Mouse (Mus musculus): Measurements from ENCODE around the gene Lamtor1. TPM values are rescaled to one million over a fixed set of nuclear protein-coding genes. Genes with fewer than 3 reads are reported as not detected.

Gene Lamtor1
- polyA plus RNA-seq, 1 experiment from 2014 or later = 139 TPM

DNA sequence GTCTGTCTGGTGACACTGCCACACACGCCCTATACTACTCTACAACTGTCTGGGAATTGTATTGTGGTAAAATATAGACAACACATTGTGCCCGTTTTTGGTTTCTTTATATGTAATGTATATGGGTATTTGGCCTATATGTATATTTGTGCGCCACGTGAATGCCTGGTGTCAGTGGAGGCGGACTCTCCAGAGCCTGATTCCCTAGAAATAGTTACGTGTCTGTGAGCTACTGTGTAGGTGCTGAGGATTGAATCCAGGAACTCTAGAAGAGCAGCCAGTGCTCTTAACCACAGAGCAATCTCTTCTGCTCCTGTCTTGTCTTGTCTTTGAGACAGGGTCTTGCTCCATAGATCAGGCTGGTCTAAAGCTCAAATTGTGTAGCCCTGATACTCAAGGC lies 19.4 kb upstream of the Lamtor1 start:
- no peaks in the 10 kb centered on the region for H3K27me3 ChIP-seq (ENCODE audit: control insufficient read depth, insufficient read depth, low read length)
- no peaks in the 10 kb centered on the region for H3K9me3 ChIP-seq (ENCODE audit: control insufficient read depth, low read length)
- WGBS = 91% methylated on average over 6 of the region's 6 CpGs
- H3K4me2 ChIP-seq (ENCODE audit: low read length) = no peak overlapping the region
- H3K4me1 ChIP-seq (ENCODE audit: control insufficient read depth, insufficient read depth, low read length) = no peaks in the 10 kb centered on the region
- no peak overlapping the region for H3K27ac ChIP-seq (replicated peaks; ENCODE audit: low read depth, low read length)
- no peak overlapping the region for H3K9ac ChIP-seq (replicated peaks; ENCODE audit: low read length)
- H3K4me3 ChIP-seq (replicated peaks; ENCODE audit: low read depth, low read length) = no peak overlapping the region
- DNase-seq = no peak
- no peak for ATAC-seq (ENCODE audit: low FRiP score, low TSS enrichment)
- no peaks in the 10 kb centered on the region for H3K36me3 ChIP-seq (ENCODE audit: control insufficient read depth, insufficient read depth, low read length)

DNA sequence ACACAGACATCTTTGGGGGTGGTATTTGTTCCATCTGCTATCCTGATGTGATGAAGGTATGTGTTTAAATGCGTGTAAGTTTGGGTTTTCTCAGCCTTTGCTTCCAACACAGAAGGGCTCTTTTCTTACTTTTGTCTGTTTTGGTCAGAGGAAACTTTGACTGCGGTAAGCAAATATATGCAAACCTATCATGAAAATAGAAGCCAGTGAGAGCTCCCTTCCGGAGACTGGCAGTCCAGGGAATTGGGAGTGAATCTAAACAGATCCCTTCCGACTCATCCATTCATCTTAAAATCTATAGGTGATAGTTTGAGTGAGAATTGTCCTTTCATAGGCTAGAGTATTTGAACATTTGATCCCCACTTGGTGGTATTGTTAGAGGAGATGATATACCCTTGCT lies 17.2 kb upstream of the Lamtor1 start:
- WGBS = 83% methylated on average over 4 of the region's 4 CpGs
- ATAC-seq (ENCODE audit: low FRiP score, low TSS enrichment) (no peak), DNase-seq (no peak)
- Histone ChIP-seq H3K27me3 (ENCODE audit: control insufficient read depth, insufficient read depth, low read length) (no peaks in the 10 kb centered on the region), H3K36me3 (ENCODE audit: control insufficient read depth, insufficient read depth, low read length) (no peaks in the 10 kb centered on the region), H3K27ac (replicated peaks; ENCODE audit: low read depth, low read length) (no peak overlapping the region), H3K9me3 (ENCODE audit: control insufficient read depth, low read length) (no peaks in the 10 kb centered on the region), H3K4me3 (replicated peaks; ENCODE audit: low read depth, low read length) (no peak overlapping the region), H3K9ac (replicated peaks; ENCODE audit: low read length) (no peak overlapping the region), H3K4me1 (ENCODE audit: control insufficient read depth, insufficient read depth, low read length) (no peaks in the 10 kb centered on the region), H3K4me2 (ENCODE audit: low read length) (no peak overlapping the region)

DNA sequence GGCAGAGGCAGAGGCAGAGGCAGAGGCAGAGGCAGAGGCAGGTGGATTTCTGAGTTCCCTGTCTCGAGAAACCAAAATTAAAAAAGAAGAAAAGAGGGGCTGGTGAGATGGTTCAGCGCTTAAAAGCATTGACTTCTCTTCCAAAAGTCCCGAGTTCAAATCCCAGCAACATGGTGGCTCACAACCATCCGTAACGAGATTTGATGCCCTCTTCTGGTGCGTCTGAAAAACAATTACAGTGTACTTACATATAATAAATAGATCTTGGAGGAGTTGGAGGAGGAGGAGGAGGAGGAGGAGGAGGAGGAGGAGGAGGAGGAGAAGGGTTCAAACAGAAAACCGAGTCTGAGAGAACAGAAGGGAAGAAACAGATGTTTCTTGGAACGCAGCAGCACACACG lies 10.0 kb upstream of the Lamtor1 start:
- peak overlapping the region; percentile 46; the same call in 1 of the 2 replicates for H3K9ac ChIP-seq (replicated peaks; ENCODE audit: low read length)
- WGBS = 43% methylated on average over 9 of the region's 9 CpGs
- H3K9me3 ChIP-seq (ENCODE audit: control insufficient read depth, low read length) = no peaks in the 10 kb centered on the region
- peak overlapping the region; percentile 42 for H3K4me2 ChIP-seq (ENCODE audit: low read length)
- peaks cover 4% of the 10 kb centered on the region; the same call in 1 of the 2 replicates for H3K4me1 ChIP-seq (ENCODE audit: control insufficient read depth, insufficient read depth, low read length)
- no peaks in the 10 kb centered on the region for H3K36me3 ChIP-seq (ENCODE audit: control insufficient read depth, insufficient read depth, low read length)
- H3K27me3 ChIP-seq (ENCODE audit: control insufficient read depth, insufficient read depth, low read length) = no peaks in the 10 kb centered on the region
- peak overlapping the region; percentile 87 for H3K27ac ChIP-seq (replicated peaks; ENCODE audit: low read depth, low read length)
- ATAC-seq (ENCODE audit: low FRiP score, low TSS enrichment) (no peak; the same call in 1 of the 2 replicates), DNase-seq (peak; percentile 55)
- H3K4me3 ChIP-seq (replicated peaks; ENCODE audit: low read depth, low read length) = peak overlapping the region; percentile 52

DNA sequence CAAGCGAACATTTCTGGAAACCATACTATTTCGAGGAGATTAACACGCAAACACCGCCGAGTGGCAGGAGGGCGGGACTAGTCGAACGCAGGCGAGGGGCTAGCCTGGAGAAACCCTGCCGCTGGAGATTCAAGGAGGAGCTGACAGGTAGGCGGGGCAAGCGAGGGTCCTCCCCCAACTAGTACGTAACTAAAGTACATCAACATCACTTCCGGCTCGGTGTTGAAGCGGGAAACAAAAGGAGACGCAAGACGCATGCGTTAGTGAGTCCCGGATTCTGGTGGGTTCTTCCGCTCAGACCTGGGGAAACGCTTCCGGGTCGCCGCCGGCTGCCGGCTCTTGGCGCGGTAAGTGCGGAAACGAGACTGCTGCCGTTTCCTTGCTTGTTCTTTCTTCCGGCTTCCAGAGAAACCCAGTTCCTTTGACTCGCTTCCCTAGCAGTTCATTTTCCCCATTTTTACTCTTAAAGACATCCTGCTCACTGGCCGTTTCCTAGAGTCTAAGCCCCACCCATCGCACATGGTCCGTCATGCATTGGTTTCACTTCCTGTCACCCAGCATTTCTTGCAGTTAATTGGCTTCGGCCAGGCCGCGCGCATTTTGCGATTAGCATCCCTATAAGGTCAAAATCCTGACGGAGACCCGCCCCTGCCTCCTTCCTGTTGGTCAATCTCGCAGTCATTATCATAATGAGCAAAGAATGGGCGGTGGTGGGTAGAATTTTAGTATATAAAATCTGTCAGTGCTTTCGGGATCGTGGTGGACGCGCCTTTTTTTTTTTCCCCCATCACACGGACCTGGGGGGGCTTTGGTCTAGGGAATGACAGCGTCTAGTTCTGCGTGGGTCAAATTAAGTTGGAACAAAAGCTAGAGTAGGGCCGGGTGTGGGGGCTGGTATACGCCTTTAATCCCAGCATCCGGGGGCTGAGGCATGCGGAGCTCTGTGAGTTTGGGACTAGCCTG lies 9.3 kb upstream of the Lamtor1 start:
- H3K9ac ChIP-seq (replicated peaks; ENCODE audit: low read length) = peak overlapping the region; percentile 57
- under 1% methylated on average over 57 of the region's 57 CpGs for WGBS

DNA sequence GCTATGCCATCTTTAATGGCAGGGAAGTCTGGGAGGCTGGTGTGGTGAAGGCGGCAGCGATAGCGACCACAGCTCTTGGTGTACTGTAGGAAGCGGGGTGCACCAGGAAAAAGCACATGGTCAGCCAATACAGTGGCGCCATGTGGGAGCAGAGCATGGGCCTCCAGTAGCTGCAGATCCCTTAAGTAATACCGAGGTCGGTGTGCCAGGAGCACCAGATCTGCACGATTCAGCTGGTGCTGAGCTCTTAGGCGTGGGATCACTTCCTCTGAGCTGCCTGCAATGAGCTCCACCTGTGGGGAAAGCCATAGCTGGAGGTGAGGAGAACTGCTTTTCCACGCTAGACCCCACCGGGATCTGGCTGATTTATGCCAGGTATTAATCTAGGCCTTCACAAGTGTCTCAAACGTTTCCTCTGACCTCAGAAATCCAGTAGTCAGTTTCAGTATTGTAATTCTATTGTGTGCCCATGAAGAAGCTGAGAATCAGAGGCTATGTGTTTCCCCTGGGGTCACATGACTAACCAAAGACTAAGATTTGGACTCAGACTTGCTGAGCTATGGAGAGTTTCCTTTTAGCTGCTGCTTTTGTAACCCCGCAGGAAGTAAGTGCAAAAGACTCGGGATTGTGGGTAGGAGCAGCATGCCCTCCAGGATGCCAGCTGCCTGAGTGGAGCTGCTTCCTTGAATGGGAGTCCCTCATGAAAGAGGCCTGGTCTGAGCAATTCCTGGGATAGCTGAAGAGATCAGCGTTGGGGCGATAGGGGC lies 5.2 kb upstream of the Lamtor1 start:
- DNase-seq (no peak), ATAC-seq (ENCODE audit: low FRiP score, low TSS enrichment) (no peak)
- no peaks in the 10 kb centered on the region for H3K36me3 ChIP-seq (ENCODE audit: control insufficient read depth, insufficient read depth, low read length)
- no peaks in the 10 kb centered on the region for H3K9me3 ChIP-seq (ENCODE audit: control insufficient read depth, low read length)
- H3K27me3 ChIP-seq (ENCODE audit: control insufficient read depth, insufficient read depth, low read length) = no peaks in the 10 kb centered on the region
- no peak overlapping the region for H3K4me2 ChIP-seq (ENCODE audit: low read length)
- H3K4me1 ChIP-seq (ENCODE audit: control insufficient read depth, insufficient read depth, low read length) = peaks cover 5% of the 10 kb centered on the region; the same call in 1 of the 2 replicates
- no peak overlapping the region for H3K9ac ChIP-seq (replicated peaks; ENCODE audit: low read length)
- WGBS = 92% methylated on average over 16 of the region's 16 CpGs
- no peak overlapping the region for H3K27ac ChIP-seq (replicated peaks; ENCODE audit: low read depth, low read length)
- H3K4me3 ChIP-seq (replicated peaks; ENCODE audit: low read depth, low read length) = no peak overlapping the region

More for the DNA sequence above, 9.3 kb upstream of the Lamtor1 start:
- peak overlapping the region; percentile 56 for H3K4me2 ChIP-seq (ENCODE audit: low read length)
- DNase-seq = peak; percentile 98
- no peaks in the 10 kb centered on the region for H3K27me3 ChIP-seq (ENCODE audit: control insufficient read depth, insufficient read depth, low read length)
- H3K4me3 ChIP-seq (replicated peaks; ENCODE audit: low read depth, low read length) = peak overlapping the region; percentile 52
- no peaks in the 10 kb centered on the region for H3K36me3 ChIP-seq (ENCODE audit: control insufficient read depth, insufficient read depth, low read length)
- peak overlapping the region; percentile 87 for H3K27ac ChIP-seq (replicated peaks; ENCODE audit: low read depth, low read length)
- no peaks in the 10 kb centered on the region for H3K9me3 ChIP-seq (ENCODE audit: control insufficient read depth, low read length)
- ATAC-seq (ENCODE audit: low FRiP score, low TSS enrichment) = peak; percentile 98
- H3K4me1 ChIP-seq (ENCODE audit: control insufficient read depth, insufficient read depth, low read length) = peaks cover 4% of the 10 kb centered on the region; the same call in 1 of the 2 replicates

DNA sequence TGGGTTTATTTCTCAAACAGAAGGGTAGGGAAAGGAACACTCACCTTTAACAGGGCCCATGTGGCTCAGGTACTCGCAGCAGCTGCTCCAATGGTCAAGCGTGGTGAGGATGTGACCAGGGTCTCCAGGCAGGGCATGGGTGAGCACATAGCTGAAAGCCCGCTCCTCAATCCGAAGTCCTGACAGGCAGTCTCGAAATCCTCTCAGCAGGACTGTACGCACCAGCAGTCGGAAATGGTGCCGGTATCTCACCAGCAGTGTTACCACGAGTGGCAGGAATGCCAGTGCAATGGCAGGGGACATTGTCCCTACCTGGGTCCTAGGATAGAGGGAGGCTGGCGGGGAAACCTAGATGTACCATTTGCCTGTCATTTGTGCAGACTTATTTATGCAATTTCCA lies 3.7 kb upstream of the Lamtor1 start:
- no peak overlapping the region for H3K4me2 ChIP-seq (ENCODE audit: low read length)
- no peaks in the 10 kb centered on the region for H3K27me3 ChIP-seq (ENCODE audit: control insufficient read depth, insufficient read depth, low read length)
- DNase-seq (no peak), ATAC-seq (ENCODE audit: low FRiP score, low TSS enrichment) (no peak)
- WGBS = 93% methylated on average over 10 of the region's 10 CpGs
- H3K9ac ChIP-seq (replicated peaks; ENCODE audit: low read length) = no peak overlapping the region
- no peak overlapping the region for H3K4me3 ChIP-seq (replicated peaks; ENCODE audit: low read depth, low read length)
- no peaks in the 10 kb centered on the region for H3K9me3 ChIP-seq (ENCODE audit: control insufficient read depth, low read length)
- no peak overlapping the region for H3K27ac ChIP-seq (replicated peaks; ENCODE audit: low read depth, low read length)
- no peaks in the 10 kb centered on the region for H3K36me3 ChIP-seq (ENCODE audit: control insufficient read depth, insufficient read depth, low read length)
- H3K4me1 ChIP-seq (ENCODE audit: control insufficient read depth, insufficient read depth, low read length) = peaks cover 13% of the 10 kb centered on the region; the same call in 1 of the 2 replicates

DNA sequence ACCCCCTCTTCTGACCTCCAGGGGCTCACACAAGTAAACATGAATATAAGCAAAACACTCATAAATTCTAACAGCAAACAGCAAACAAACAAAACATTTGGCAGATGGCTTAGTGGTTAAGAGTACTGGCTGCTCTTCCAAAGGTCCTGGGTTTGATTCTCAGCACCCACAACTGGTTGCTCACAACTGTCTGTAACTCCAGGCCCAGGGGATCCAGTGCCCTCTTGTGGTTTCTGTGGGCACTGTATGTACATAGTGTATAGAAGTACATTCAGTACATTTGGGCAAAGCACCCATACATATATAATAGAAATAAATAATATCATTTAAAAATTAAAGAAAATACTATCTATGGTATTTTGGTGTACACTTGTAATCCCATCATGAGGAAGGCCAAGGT lies 2.9 kb upstream of the Lamtor1 start:
- Histone ChIP-seq H3K4me3 (replicated peaks; ENCODE audit: low read depth, low read length) (no peak overlapping the region), H3K27me3 (ENCODE audit: control insufficient read depth, insufficient read depth, low read length) (no peaks in the 10 kb centered on the region), H3K9me3 (ENCODE audit: control insufficient read depth, low read length) (no peaks in the 10 kb centered on the region)

DNA sequence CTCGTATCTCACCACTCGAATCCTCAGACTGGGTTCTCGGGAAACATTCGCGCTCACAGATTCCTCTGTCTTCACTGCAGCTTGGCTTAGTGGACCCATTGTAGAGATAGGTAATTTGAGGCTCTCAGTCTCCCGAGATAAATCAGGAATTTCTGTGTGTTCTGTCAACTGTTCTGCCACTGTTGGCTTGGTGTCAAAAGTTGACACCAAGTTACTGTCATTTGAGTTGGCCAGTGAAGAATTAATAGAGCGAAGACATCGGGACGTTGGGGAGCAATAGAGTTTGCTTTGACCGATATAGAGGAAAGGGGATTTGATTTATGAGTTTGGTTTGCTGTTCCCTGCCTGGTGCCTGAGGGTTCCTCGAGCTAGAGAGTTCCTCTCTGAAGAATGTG lies 580 bp downstream of the Lamtor1 start, which contains the start of gene Tomt:
Gene Tomt, minus strand, starts transcription at position 73 of the 395 bp plus-strand sequence.
- H3K9ac ChIP-seq (replicated peaks; ENCODE audit: low read length) = peak within 1 kb of the TSS; percentile 88
- DNase-seq (no peak), ATAC-seq (ENCODE audit: low FRiP score, low TSS enrichment) (no peak)
- WGBS = 21% methylated on average over 11 of the region's 11 CpGs
- H3K4me1 ChIP-seq (ENCODE audit: control insufficient read depth, insufficient read depth, low read length) = 0 out of 2 replicates have a peak, but pooled peaks cover 13% of the 10 kb centered on the region
- H3K27ac ChIP-seq (replicated peaks; ENCODE audit: low read depth, low read length) = peak within 1 kb of the TSS; percentile 96
- H3K27me3 ChIP-seq (ENCODE audit: control insufficient read depth, insufficient read depth, low read length) = no peaks in the 10 kb centered on the region
- no peaks in the 10 kb centered on the region for H3K9me3 ChIP-seq (ENCODE audit: control insufficient read depth, low read length)
- H3K4me3 ChIP-seq (replicated peaks; ENCODE audit: low read depth, low read length) = peak within 1 kb of the TSS; percentile 79
- peaks cover 17% of the 10 kb centered on the region for H3K36me3 ChIP-seq (ENCODE audit: control insufficient read depth, insufficient read depth, low read length)
- peak within 1 kb of the TSS; percentile 83 for H3K4me2 ChIP-seq (ENCODE audit: low read length)

More for the DNA sequence above, 2.9 kb upstream of the Lamtor1 start:
- no peak overlapping the region for H3K9ac ChIP-seq (replicated peaks; ENCODE audit: low read length)
- DNase-seq = no peak
- no peak overlapping the region for H3K27ac ChIP-seq (replicated peaks; ENCODE audit: low read depth, low read length)
- no peak for ATAC-seq (ENCODE audit: low FRiP score, low TSS enrichment)
- no peak overlapping the region for H3K4me2 ChIP-seq (ENCODE audit: low read length)
- H3K36me3 ChIP-seq (ENCODE audit: control insufficient read depth, insufficient read depth, low read length) = no peaks in the 10 kb centered on the region
- H3K4me1 ChIP-seq (ENCODE audit: control insufficient read depth, insufficient read depth, low read length) = 0 out of 2 replicates have a peak, but pooled peaks cover 13% of the 10 kb centered on the region

Measured in midbrain, embryonic 14.5 days (tissue).